Mouse (Mus musculus) CD4-positive, CD25-positive, alpha-beta regulatory T cell, adult 4 months (primary cell): ENCODE measurements around the gene 4930503B20Rik. TPM values are rescaled to one million over a fixed set of nuclear protein-coding genes. Genes with fewer than 3 reads are reported as not detected.
A peak's percentile ranks its signal among the peaks of the same experiment; 100 is the strongest.

Experiments
- ATAC-seq: one replicate; pipeline ENCODE4 v1.8.0; 2017
- polyA plus RNA-seq, 2 experiments: library from polyadenylated mRNA; unstranded; fragments of 100-300 nt; shearing (Covaris generic); gene quantifications; one replicate each; pipeline ENCODE4 v1.2.1; 2017

4930503B20Rik gene
- polyA plus RNA-seq = not detected

GRCm38 (mm10) chr3:146651217-146651616 lies at the start of gene 4930503B20Rik:
Gene 4930503B20Rik, minus strand, starts transcription at chr3:146651317.
- ATAC-seq = no peak

DNA sequence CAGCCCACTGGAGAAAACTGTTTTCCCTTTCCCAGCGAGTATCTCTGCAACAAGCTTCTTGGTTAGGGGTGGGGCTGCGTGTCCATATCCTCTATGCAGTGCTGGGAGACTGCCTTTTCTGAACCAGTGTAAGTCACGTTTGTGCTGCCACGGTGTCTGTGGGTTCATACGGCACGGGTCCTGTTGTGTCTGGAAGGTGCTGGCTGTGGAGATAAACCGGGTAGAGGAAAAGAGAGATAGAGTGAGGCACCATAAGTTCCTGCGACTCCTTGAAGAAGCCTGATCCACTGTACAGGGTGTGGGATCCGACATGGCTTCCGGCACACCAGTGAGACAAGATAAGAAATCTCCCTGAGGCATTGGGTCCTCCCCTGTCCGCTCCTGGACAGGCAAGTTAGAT lies 48.9 kb upstream of the 4930503B20Rik start:
- no peak for ATAC-seq

- no peak for ATAC-seq
Measured at GRCm38 (mm10) chr3:146698982-146699381, 47.9 kb upstream of the 4930503B20Rik start.

- ATAC-seq = no peak
Measured at GRCm38 (mm10) chr3:146692547-146692946, 41.4 kb upstream of the 4930503B20Rik start.

GRCm38 (mm10) chr3:146687121-146687725 lies 36.1 kb upstream of the 4930503B20Rik start:
- ATAC-seq = no peak

GRCm38 (mm10) chr3:146686428-146686827 lies 35.3 kb upstream of the 4930503B20Rik start:
- ATAC-seq = peak; percentile 54

- ATAC-seq = no peak
Measured at GRCm38 (mm10) chr3:146684811-146685675, 33.9 kb upstream of the 4930503B20Rik start, which contains the start of gene Samd13. Gene Samd13, minus strand, starts transcription at chr3:146685592.

GRCm38 (mm10) chr3:146683095-146683494 lies 32.0 kb upstream of the 4930503B20Rik start:
- ATAC-seq = peak; percentile 14

GRCm38 (mm10) chr3:146682140-146682651 lies 31.1 kb upstream of the 4930503B20Rik start:
- peak; percentile 66 for ATAC-seq

DNA sequence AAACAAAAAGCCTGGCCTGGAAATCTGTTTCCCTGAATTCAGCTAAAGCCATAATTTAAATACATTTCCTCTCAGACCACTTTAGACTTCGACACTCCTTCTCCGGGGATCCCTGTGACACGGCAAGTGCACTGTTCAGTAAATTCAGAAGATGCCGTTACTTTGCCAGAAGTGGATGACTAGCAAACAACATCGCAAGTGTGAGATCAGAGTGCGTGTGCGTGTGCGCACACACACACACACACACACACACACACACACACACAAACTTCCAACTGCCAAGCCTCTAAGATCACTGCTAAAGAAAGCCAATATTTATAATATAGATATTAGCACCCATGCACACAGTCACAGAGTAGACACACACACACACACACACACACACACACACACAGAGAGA lies 30.6 kb upstream of the 4930503B20Rik start:
- ATAC-seq = peak; percentile 21

DNA sequence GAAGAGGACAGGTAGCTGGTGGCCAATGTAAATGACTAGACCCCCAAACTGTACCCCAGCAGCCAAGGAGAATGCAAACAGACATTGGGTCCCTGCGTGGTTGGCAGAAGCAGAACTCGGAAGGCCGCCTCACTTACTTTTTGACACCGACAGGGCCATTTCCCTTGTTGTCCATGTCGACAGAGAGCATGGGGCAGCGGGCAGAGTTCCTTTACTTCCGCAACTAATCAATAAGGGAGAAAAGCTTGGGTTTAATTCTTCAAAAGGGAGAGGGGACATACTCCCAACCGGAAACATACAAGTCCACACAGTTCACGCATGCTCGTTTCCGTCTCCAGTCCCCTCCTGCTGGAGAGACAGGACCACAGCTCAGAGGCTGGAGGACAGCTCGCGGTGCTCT lies 29.5 kb upstream of the 4930503B20Rik start:
- no peak for ATAC-seq

DNA sequence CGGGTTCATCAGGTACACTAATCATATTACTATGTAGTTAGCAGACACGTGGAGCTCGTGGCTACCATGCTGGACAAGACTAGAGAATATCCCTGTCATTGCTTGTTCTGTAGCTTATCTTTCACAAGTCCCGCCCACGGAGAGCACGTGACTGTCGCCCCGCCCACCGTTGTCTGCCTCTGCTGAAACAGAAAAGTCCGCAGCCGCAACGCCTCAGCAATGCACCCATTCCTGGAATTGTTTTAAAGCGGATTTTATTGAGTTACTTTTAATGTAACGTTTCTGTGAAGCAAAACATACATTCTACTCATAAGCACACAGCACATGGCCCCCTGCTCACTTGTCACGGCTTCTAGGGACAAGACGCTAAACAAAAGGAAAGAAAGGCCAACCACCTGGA lies 28.5 kb upstream of the 4930503B20Rik start:
- ATAC-seq = no peak

- no peak for ATAC-seq
Measured at GRCm38 (mm10) chr3:146676193-146676592, 25.1 kb upstream of the 4930503B20Rik start.

DNA sequence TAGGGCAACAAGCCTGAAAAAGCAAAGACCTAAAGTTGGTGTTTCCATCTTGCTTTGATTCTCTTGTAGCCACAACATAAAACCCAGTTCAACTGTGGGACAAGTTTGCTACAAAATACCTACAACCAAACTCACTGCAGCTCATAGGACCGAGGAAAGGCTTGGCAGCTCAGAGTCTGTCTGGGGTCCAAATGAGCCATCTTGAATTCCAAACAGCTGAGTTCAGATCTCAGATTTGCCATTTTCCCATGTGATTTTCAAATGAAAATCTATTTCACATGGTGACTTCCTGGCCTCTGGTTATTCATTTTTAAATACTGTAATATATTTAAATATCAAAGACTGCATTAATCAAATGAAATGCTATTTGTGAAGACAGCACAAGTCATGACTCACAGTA lies 24.0 kb upstream of the 4930503B20Rik start:
- ATAC-seq = no peak

DNA sequence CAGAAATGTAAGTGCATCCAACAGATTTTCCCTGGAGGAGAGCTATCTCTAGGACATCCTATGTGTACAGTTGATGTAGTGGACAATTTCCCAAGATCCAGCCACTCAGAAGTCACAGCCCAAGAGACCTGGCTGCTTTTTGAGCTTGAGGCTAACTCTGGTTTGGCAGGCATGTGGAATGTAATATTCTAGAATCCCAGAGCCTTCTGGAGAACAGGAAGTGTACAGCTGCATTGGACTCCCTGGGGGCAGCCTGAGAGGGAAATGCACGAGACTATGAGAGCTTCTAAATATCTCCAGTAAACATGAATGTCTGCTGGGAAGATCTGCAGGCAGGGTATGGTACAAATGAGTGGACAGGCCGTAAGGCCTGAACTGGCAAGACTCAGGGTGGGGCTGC lies 20.0 kb upstream of the 4930503B20Rik start:
- no peak for ATAC-seq

- no peak for ATAC-seq
Measured at GRCm38 (mm10) chr3:146661907-146662306, 10.8 kb upstream of the 4930503B20Rik start.

- no peak for ATAC-seq
Measured at GRCm38 (mm10) chr3:146661001-146661400, 9.9 kb upstream of the 4930503B20Rik start.

- no peak for ATAC-seq
Measured at GRCm38 (mm10) chr3:146659321-146659720, 8.2 kb upstream of the 4930503B20Rik start.

GRCm38 (mm10) chr3:146658061-146658639 lies 7.0 kb upstream of the 4930503B20Rik start:
- ATAC-seq = no peak

DNA sequence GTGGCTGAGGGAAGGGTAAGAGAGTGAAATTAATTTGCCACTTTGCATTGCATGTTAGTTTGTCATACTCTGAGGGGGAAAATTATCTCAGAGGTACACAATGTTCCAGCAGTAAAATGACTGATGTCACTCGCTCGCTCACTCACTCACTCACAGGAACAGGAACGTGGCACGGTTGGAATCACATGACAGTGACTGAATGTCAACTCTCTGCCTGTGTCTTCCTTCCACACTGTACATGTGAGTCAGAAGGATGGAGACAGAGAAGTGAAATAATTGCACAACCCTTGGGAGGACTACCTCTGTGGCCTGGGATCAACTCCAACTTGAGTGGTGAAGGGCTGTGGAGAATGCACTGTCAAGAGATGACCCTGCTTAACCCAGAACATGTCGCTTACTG lies 6.3 kb upstream of the 4930503B20Rik start:
- ATAC-seq = no peak

DNA sequence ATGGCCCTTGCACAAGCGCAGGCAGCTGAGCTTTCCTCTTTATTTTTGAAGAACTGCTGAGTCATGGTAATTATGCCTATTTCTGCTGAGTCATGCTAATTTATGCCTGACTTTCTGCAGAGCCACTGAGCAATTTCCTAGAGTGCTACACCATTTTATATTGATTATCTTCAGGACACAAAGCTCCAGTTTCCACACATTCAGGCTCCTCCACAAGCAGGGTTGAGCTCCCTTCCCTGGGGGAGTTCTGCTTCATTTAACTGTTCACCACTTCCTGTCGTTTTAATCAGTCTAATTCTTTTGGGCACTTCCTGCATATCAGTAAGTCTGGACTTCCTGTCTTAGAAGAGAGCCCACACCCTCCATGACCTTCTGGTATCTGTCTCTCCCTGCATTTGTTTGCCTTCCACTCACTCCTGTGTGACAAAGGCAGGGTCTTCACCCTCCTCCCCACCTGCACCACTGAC lies 4.0 kb upstream of the 4930503B20Rik start:
- peak; percentile 54 for ATAC-seq

DNA sequence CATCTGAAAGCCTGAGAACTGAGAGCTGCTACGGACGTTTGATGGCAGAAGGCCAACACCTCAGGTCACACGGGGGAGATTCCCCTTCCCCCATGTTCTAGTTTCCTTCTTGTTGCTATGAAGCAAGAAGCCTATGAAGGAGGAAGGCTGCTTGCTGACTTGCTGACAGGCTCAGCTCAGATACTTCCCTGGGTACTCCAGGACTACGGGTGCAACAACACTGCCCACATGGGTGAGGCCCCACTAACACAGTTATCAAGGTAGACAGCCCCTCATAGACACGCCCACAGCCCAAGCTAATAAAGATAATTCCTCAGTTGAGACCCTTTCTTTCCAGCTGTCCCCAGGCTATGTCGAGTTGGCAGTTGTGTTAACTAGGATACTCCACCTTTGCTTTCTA lies 2.6 kb upstream of the 4930503B20Rik start:
- ATAC-seq = no peak

- ATAC-seq = no peak
Measured at GRCm38 (mm10) chr3:146652431-146652830, 1.3 kb upstream of the 4930503B20Rik start.
